Mouse (Mus musculus): Measurements from ENCODE around the gene Foxd1.

The Foxd1 gene

DNA sequence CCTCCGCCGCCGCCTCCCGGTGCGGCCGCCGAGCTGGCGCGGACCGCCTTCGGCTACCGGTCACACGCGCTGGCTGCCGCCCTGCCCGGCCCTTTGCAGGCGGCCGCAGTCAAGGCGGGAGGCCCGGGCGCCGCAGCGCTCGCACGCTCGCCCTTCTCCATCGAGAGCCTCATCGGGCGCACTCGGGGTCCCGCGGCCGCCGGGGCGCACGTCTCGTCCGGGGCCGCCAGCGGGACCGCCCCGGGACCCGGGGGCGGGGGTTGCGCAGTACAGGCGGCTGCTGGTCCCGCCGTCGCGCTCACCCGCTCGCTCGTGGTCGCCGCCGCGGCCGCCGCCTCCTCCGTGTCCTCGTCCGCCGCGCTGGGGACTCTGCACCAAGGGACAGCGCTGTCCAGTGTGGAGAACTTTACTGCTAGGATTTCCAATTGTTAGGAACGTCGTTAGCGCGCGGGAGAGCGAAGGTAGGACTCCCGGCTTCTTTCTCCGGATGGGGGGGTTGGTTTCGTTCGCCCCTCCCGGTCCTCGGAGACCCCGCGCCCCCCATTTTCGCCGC is 1.6 kb downstream of the Foxd1 start:
- DNase-seq (ENCODE audit: low spot score in 2 of 2) = no peak

DNA sequence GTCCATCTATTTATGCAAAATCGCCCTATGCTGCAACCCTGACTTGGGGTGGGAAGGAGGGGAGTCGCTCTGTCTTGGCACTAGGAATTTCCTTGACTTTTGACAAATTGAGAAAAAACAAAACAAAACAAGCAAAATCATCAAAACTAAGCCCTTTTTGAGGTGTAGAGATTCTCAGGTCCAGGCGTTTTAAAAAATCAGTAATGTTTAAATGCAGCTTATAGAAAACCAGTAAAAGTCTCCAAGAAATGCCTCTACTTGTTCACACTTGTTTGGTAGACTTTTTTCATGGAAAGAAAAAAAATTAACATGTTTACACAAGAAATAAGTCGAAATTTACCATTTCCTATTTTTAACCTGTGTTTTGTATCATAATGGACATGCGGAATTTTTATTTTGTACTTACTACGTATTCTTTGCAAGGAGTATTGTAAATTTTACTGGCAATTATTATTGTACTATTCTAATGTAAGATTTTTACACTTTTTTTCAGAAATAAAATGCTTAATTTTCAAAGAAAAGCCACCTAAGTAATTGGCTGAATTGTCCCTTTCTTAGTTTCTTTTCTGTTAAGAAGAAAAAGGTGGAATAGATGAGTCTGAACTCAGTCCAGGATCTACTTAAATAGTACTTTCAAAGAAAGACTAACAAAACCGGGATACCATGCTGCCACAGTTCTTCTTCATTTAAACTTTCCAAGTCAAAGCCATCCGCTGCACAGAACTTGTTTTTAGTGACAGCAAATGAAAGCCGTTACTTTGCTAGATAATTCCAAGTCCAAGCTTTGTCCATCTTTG is 2.3 kb downstream of the Foxd1 start:
- no peak for DNase-seq (ENCODE audit: low spot score in 2 of 2)

DNA sequence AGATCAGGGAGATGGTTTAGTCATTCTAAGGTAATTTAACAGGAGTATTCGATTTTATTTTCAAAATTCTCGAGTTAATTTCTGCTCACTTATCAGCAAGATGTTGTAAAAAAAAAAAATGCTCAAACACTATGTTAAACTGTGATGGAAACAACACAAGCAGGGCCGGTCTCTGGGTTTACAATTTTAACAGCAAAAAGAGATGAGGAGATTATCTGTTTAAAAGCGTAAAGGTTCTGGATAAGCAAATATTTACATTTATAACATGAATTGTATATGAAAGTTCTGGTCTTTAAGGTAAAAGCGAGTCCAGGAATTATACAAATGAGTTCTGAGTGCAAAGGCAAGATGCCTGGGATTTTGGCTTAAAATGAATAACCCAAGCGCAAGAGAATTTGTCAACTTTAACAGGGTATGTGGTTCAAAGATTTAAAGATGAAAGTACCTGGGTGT is 3.0 kb downstream of the Foxd1 start:
- no peak for DNase-seq (ENCODE audit: low spot score in 2 of 2)

DNA sequence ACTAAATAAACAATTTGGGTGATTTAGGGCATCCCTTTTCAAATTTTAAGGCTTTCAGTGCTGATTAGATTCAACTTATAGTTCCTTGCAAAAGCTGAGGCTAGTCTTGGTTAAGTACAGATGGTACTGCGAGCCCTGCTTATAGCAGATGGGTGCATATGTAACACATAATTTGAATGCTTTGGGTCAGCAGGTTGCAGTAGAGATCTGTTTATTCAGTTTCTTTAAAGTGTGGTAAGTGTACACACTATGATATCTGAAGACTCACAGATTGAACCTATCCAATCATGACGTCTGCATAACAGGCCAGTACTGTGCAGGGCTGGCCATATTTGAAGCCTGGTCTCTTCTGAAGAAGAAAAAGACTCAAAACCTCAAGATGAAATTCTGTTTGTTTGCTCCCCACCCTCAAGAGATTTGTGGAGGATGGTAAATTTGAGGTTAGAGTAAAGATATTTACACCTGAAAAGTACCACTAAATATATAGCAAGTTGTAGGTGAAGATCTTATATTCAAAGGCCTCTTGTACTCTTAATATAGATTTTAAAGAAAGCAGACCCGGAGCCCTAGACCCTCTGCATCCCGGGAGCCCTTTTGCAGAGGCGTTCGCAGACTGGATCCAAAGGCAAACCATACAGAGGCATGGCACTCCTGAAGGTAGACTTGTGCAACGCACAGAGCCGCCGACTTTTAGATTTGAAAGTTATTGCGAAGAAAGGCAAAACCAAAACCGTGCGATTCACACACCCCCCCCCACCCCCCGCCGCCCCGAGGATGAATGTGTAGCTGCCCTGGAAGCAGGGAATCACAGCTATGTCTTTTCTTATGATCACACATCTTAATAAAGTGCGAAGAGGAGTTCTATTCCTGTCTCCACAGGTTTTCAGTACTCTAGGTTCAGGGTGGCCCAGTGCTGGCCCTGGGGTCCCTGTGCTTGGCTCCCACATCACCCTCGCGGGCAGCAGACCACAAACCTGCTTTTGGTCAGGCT is 3.7 kb downstream of the Foxd1 start:
- DNase-seq (ENCODE audit: low spot score in 2 of 2) = no peak

DNA sequence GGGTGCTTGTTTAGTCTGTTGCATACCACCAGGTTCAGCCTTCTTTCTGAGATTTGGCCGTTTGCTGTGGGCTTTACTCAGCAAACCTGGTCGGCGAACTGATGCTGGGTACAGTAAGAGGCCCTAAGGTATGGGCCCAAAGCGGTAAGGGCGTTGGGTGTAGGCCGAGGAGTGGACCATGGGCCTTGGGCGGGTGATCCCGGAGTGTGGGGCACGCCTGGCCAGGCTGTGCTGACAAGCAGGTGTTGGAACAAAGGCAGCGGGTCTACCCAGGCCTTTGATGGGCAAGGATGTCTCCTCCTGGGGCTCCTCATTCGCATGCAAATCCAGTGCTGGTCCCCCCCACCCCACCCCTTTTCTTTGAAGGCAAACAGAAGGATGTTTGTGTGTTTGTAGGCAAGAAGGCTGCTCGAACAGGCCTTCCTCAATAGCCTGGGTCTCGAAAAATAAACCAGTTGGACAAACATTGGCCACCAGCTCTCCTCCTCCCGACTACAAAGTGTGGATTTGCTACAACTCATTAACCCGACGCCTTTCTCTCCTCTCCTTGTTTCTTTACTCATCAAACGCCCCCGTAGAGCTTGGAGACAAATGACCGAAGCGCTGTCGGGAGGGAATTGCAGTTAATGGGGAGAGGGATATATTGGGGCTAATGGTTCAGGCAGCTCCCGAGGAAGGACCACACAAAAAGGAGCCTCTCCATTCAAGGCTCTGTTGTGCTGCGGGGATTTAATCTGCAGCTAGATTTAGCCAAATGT is 4.6 kb downstream of the Foxd1 start:
- no peak for DNase-seq (ENCODE audit: low spot score in 2 of 2)

DNA sequence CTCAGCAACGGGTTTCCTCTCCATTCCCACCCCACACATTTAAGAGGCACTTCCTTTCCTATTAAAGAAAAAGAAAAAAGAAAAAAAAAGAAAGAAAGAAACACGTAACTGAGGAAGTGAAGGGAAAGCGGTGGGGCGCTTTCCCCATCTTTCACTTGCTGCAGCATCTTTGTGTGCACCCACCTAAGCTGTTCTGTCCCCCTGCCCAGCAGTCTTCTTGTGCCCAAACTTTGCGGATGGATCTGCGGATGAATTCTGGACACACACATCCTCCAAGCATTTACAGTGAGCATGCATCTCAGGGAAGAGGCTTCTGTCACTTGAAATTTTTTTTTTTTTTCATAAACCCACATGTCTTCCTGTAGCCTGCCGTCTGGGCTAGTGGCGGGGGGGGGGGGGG is 5.3 kb downstream of the Foxd1 start:
- DNase-seq (ENCODE audit: low spot score in 2 of 2) = no peak

DNA sequence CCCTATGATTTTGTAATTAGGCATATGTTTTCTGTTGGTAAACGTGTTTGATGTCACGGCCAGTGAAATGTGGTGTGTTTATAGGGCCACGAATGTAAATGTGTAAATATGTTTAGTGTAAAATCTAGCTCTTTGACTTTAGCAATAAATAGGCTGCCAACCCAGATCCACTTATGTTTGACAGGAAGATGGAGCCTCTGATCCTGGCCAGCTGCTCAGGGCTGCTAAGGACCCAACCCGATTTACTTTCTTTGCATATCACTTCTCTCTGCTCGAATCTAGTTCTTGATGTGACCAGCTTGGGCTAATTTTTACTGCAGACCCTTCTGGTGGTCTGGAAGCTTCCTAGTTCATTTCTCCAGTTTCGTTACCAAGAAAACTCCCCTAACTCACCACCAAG is 6.3 kb downstream of the Foxd1 start:
- DNase-seq (ENCODE audit: low spot score in 2 of 2) = no peak

DNA sequence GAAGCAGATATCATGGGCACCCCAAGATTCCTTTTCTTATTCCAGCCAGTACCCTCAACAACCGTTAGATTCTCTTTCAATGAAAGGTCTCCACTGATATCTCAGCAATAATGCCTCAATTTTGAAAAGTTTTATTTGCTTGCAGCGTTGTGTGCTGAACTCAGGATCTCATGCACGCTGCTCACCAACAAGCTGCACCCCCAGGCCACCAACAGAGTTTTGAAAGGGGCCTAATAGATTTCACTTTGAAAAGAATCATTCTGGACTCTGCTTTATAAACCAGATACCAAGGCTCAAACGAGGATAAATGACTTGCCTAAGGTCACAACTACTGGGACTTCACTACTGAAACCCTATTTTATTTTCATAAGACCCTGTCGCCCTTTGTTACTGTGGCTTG is 7.1 kb downstream of the Foxd1 start:
- no peak for DNase-seq (ENCODE audit: low spot score in 2 of 2)

DNA sequence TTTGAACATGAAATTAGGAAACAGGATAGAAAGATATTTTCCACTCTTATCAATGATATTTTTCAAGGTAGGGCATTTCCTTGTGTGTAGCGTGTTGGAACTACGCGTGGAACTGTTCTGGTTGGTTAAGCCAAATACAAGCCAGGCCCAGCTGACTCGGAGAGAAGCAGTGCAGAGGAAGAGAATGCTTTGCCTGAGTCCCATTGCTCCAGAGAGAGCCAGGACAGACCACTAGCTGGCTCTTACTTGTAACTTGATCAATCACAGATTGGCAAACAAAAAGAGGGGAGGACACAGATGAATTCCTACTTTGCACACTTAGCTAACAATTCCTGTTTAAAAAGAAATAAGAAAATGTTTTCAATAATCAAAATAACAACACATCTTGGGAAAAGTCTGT is 9.0 kb downstream of the Foxd1 start:
- DNase-seq (ENCODE audit: low spot score in 2 of 2) = no peak

DNA sequence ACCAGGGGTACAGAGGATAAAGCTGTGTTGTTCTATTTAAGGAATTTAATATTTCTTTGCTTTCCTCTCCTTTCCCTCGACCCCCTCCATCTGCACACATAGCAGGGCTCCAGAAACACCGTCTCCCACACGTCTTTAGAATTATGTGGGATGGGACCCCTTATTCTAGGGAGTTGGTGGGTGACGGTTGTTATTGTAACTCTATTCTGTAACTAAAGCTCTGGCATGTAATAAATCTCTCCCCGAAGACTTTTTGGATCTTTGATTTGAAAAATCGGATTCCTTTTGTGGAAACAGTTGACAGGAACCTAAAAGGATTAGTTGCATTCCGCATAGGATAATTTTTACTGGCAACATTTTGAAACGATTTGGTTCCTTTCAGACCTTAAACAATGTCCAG is 11.0 kb downstream of the Foxd1 start:
- no peak for DNase-seq (ENCODE audit: low spot score in 2 of 2)

DNA sequence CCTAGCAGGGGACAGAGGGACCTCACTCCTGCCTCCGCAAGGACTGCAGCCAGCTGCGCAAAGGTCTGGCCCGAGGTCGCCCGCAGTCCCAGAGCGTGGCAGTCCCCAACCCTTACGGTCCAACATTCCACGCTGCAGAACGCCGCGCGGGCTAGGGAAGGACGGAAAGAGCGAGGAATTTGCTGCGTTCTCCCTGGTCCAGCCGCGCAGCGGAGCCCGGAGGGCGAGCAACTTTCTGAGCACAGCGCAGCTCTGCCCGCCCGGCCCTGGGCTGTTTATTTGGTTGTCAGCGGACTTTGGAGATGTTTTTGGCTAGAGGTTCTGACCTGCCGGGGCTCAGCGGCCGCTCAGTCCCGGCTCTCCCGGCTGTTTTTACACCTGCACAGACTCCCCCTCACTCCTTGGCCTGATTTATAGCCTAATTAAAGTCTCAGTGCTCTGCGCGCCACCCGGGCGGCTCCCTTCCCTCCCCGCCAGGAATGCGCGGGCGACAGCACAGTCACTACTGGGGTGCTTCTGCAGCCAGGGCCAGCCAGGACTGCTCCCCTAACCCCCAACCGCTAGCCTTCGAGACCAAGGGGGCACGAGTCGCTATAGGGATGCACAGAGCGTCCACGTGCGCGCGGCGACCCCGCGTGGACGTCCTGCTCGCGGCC is 11.9 kb downstream of the Foxd1 start:
- DNase-seq (ENCODE audit: low spot score in 2 of 2) = no peak

DNA sequence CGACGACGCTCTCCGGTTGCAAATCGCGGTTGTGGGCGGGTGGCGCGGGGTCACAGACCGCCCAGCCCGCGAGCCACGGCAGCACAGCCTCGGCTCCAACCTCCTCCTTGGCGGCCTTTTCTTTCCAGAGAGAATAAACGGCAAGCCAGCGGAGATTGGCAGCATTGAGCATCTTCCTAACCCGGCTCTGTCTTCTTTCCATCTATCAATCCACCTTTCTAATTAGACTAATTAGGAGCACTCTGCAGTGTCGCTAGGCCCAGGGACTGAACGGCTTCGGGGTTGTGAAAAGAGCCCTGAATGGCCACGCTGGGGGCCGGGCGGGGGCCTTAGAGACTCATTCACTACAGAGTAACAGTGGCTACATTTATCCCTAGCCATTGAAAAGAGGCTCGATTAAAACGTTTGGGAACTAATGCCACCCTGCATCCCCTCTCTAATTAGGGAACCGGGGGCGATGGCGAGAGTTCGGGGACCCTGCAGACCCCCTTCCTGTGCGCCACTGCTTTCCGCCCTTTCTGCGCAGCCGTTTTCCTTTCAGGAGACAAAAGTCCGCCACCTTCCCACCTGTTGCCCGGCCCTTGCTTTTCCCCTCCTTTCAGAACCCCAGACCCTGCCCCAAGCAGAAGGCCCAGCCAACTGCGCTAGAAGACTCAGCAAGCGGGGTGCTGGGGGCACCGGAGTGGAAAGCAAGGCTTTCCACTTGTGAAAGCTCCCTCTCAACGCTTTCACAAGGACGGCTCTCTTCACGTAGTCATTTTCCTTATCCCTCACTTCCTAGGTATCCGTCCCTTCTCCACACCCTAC is 12.6 kb downstream of the Foxd1 start:
- DNase-seq (ENCODE audit: low spot score in 2 of 2) = no peak

DNA sequence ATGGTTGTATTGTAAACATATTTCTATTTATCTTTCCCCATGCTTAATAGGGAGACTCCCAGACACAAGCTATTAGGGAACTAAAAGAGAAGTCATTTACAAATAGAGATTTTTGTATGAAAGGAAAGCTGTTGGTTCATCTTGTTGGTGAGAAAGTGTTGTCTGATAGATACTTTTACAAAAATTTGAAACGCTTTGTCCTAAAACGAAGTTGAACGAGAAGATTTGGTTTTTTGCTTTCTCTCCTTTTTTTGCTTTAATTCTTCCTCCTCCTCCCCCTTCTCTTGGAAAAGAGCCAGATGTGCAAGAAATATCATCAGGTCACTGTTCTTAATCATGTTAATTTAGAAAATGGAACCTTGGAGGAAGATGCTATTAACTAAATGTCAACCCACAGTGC is 13.6 kb downstream of the Foxd1 start:
- DNase-seq (ENCODE audit: low spot score in 2 of 2) = no peak

DNA sequence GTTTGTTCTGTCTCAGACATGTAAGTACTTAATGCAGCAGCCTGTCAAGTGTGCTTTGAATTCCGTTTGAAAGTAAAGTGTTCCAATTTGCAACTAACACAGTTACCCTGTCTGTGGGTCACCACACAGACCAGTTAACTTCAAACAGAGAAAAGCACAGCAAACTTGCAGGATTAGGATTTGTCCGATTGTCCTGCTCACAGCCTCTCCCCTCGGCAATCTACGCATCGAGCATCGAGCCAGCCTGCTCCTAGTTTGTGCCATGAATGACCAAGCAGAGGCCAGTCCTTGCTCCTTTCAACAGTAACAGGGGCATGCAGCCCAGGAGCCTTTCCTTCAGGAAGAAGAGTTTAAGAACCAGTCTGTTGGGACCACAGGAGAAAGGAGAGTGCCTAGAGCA is 15.0 kb downstream of the Foxd1 start:
- no peak for DNase-seq (ENCODE audit: low spot score in 2 of 2)

DNA sequence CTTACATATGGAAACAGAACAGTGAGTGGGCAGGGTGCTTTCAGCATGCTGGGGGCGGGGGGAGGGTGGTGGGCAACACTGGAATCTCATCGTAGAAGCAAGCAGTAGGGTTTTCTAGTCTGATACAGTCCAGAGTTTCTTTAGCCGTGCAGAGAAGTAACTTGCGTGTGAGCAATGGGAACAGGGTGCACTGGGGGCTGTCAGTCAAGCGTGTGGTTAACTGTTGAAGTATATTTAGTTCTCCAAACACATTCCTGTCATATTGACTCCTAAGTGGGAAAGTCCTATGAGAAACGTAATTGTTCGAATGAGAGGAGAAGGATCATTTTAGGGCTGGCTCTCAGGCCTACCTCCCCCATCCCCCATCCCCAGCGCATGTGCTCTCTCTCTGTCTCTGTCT is 20.5 kb downstream of the Foxd1 start:
- no peak for DNase-seq (ENCODE audit: low spot score in 2 of 2)

DNA sequence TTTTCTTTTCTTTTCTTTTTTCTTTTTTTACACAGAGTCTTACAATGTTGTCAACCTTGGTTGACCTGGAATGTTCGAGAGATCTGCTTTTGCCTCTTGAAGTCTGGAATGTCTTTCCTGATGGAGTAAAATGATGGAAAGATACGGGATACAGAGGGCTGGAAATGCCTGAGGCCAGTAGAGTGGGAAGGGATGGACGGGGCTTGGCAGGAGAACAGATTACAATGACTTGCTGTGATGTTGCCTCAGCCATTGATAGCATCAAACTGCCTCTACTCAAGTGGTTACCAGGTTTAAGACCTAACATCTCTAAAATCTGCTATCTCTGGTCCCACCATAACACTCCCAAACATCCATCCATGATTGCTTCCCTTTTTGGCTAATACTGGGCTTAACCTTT is 20.9 kb downstream of the Foxd1 start:
- no peak for DNase-seq (ENCODE audit: low spot score in 2 of 2)

DNA sequence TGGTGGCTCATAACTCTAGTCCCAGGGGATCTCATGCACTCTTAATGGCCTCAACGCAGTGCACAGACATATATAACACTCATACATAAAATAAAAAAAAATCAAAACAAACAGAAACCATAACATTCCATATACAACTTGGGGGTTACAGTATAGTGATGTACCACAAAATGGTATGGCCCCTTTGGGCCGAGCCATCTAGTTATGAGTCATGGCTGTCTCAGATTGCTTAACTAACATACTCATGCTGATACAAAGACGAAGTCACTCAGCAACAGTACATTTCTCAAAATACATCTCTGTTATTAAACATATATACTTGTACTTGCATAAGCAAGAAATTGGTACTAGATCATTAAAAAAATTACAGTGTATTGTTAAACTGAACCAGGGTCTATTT is 23.7 kb downstream of the Foxd1 start:
- DNase-seq (ENCODE audit: low spot score in 2 of 2) = no peak

DNA sequence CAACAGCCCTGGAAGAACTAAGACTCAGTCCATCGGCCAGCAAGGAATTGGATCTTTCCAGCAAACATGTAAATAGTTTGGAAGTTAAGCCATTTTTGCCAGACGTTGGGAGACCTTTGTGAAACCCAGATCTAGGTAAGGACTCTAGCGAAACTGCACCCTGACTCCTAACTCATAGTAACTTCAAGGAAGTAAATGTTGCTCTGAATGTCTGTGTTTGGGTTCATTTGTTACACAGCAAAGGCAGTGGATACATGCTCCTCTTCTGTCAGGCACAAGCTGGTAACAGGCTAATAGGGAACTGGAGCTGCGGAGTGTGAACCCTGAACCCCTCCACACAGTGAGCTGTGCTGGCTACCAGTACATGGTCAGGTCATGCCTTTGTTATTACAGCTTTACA is 28.7 kb downstream of the Foxd1 start:
- no peak for DNase-seq (ENCODE audit: low spot score in 2 of 2)

DNA sequence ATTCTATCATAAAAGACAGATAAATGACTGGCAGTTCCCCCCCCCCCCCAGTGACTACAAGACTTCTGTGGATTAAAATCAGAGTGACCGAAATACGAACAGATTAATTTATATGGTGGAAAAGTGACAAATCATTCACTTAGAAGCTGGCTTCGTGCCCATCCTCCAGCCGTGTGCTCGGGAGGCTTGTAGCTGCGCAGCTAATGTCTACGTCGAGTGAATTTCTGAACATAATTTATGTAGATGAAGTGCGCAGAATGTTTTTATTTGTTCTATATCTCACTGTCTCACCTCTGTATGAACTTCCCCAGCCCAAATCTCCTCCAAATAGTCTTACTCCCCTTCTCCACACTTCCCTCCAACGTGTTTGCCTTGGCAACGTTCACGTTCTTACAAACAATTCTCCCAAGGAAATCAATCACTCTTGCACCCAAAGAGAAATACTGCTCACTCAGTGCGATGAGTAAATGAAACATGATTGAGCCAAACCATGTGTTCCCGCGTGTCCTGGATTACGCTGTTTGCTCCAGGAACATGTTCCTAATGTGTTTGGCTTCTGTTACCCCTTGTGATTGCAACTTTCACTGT is 30.0 kb downstream of the Foxd1 start:
- no peak for DNase-seq (ENCODE audit: low spot score in 2 of 2)

DNA sequence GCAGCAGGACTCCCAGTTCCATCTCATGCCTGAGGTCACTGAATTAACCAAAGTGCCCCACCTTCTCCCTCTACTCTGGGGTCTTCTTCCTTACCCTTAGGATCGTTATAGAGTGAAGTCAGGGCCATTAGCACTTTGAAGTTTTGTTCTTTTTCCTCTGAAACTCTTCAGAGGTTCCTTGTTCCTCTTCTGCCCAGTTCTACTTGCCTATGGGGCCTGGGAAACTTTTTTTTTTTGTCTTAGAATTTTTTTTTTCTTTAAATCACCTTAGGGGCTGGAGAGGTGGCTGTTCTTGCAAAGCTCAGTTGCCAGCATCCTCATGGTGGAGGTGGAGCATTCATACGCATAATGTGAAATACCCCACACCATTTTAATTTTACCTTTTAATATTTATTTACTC is 31.8 kb downstream of the Foxd1 start:
- no peak for DNase-seq (ENCODE audit: low spot score in 2 of 2)
